9 mouse cellular contexts compared by ENCODE assay signal in genomic region chr17:23770493-23770892, GRCm38 (mm10). TPM values are rescaled to one million over a fixed set of nuclear protein-coding genes. Genes with fewer than 3 reads are reported as not detected.
DNase-seq lines count a peak whose midpoint lies in the region; ATAC-seq and TF ChIP-seq lines count a peak whose summit lies in the region.
"Had no signal": no experiment of that assay in that cellular context is flagged by ENCODE, and none has a peak within 500 bp of the region (broad histone marks: within the 10 kb centered on the region; RNA-seq: fewer than 3 reads in every experiment).

No protein-coding gene starts in this region.

- no peaks in the 10 kb centered on the region for H3K27me3 ChIP-seq in heart, embryonic 10.5 days (ENCODE audit: insufficient read depth, poor library complexity, severe bottlenecking)
- no peaks in the 10 kb centered on the region for H3K27me3 ChIP-seq in C2C12 (ENCODE audit: control insufficient read depth, insufficient read depth, insufficient read length)
- no peaks in the 10 kb centered on the region for H3K27me3 ChIP-seq in forebrain, embryonic 10.5 days (ENCODE audit: poor library complexity, severe bottlenecking)
- no peaks in the 10 kb centered on the region for H3K27me3 ChIP-seq in liver, embryonic 12.5 days (replicated peaks)

- H3ac ChIP-seq in C2C12 (ENCODE audit: control insufficient read depth, insufficient read length, low read depth) = no peak overlapping the region

- intact Hi-C loops in heart, postnatal 14 days (cut with DNase I) = loop anchor here (2.0 to 5.0 kb wide), 3 partner anchors 20 to 72 kb away; partner anchors contain the start of genes Prss32 and Prss41

- peak overlapping the region; percentile 92 for H3K9ac ChIP-seq in liver, embryonic 12.5 days

- peaks cover 7% of the 10 kb centered on the region for H3K79me3 ChIP-seq in C2C12 (ENCODE audit: low read depth)

- H3K4me2 ChIP-seq in liver, embryonic 12.5 days = peak overlapping the region; percentile 89

- H3K4me1 ChIP-seq in heart, embryonic 10.5 days = peaks cover 15% of the 10 kb centered on the region
- H3K4me1 ChIP-seq in forebrain, embryonic 10.5 days = peaks cover 27% of the 10 kb centered on the region
- peaks cover 21% of the 10 kb centered on the region for H3K4me1 ChIP-seq in liver, embryonic 12.5 days

- peaks cover 17% of the 10 kb centered on the region for H3K36me3 ChIP-seq in heart, embryonic 10.5 days
- H3K36me3 ChIP-seq in C2C12 (ENCODE audit: control insufficient read depth, insufficient read depth) = no peaks in the 10 kb centered on the region
- H3K36me3 ChIP-seq in forebrain, embryonic 10.5 days (replicated peaks) = peaks cover 41% of the 10 kb centered on the region
- H3K36me3 ChIP-seq in liver, embryonic 12.5 days = no peaks in the 10 kb centered on the region; the same call in 1 of the 2 replicates

- no peak for DNase-seq in heart, embryonic 10.5 days (ENCODE audit: low spot score)
- no peak for DNase-seq in heart, postnatal 14 days
- DNase-seq in forebrain, embryonic 10.5 days (ENCODE audit: extremely low spot score, low spot score) = no peak
- no peak for DNase-seq in thymus, adult 18-20 months
- DNase-seq in gastrocnemius, adult 8-10 months (ENCODE audit: low spot score in 2 of 2) = no peak
- DNase-seq in B cell, adult 2 months = no peak

- H3K79me2 ChIP-seq in C2C12 (ENCODE audit: control insufficient read depth, insufficient read depth) = peaks cover 18% of the 10 kb centered on the region

- H3K9me3 ChIP-seq in heart, embryonic 10.5 days = no peaks in the 10 kb centered on the region
- H3K9me3 ChIP-seq in forebrain, embryonic 10.5 days = no peaks in the 10 kb centered on the region
- H3K9me3 ChIP-seq in liver, embryonic 12.5 days (replicated peaks) = no peaks in the 10 kb centered on the region

- peak overlapping the region; percentile 95 for H3K27ac ChIP-seq in heart, embryonic 10.5 days
- peak overlapping the region; percentile 96 for H3K27ac ChIP-seq in forebrain, embryonic 10.5 days
- no peak overlapping the region for H3K27ac ChIP-seq in liver, embryonic 12.5 days

- TF ChIP-seq CTCF in C2C12 (IDR thresholded peaks at IDR 0.05; ENCODE audit: control insufficient read depth, insufficient read depth, insufficient read length) = no peak

- peak overlapping the region; percentile 84 for H3K4me3 ChIP-seq in heart, embryonic 10.5 days
- H3K4me3 ChIP-seq in C2C12 (ENCODE audit: insufficient read depth, poor library complexity, severe bottlenecking) = peak overlapping the region; percentile 52
- peak overlapping the region; percentile 83 for H3K4me3 ChIP-seq in forebrain, embryonic 10.5 days
- H3K4me3 ChIP-seq in liver, embryonic 12.5 days = peak overlapping the region; percentile 84

- ATAC-seq in liver, embryonic 12.5 days = no peak

- WGBS in heart, embryonic 10.5 days = 18% methylated on average over 2 of the region's 2 CpGs
- 11% methylated on average over 2 of the region's 2 CpGs for WGBS in forebrain, embryonic 10.5 days
- WGBS in liver, embryonic 12.5 days (ENCODE audit: insufficient replicate concordance) = 13% methylated on average over 2 of the region's 2 CpGs

TF ChIP-seq in C2C12, 6 proteins besides CTCF, POLR2A, EP300 and RAD21:
- TF ChIP-seq MYOG (IDR thresholded peaks at IDR 0.05; ENCODE audit: control insufficient read depth, extremely low read depth, insufficient read length) (no peak), MYOD1 (IDR thresholded peaks at IDR 0.05; ENCODE audit: control insufficient read depth, insufficient read length, low read depth) (no peak), MAX (IDR thresholded peaks at IDR 0.05) (no peak), CEBPB (IDR thresholded peaks at IDR 0.05; ENCODE audit: low read depth) (no peak), FOSL1 (IDR thresholded peaks at IDR 0.05; ENCODE audit: insufficient read depth, low read length, poor library complexity, severe bottlenecking) (no peak), USF1 (IDR thresholded peaks at IDR 0.05; ENCODE audit: low read depth) (no peak)

RNA-seq across cellular contexts. Expression of gene Flywch1, which starts 0.9 kb away (rescaled TPM):
- polyA plus RNA-seq in heart, embryonic 10.5 days (2016; fragmentation: Nextera tagmentation; extraction: Ambion mirVana) = 97.9 and 117 TPM in 2 replicates
- total RNA-seq in heart, postnatal 14 days (2021) = 10 to 100 TPM; 30.2 to 30.8 TPM
- polyA plus RNA-seq in C2C12 (2012; fragmentation: generic; extraction: Trizol) = 92.5 TPM
- 190 and 197 TPM in 2 replicates for polyA plus RNA-seq in forebrain, embryonic 10.5 days (2016; fragmentation: Nextera tagmentation; extraction: Ambion mirVana)
- 22.4 and 22.6 TPM in 2 replicates for polyA plus RNA-seq in liver, embryonic 12.5 days (2016; fragmentation: Nextera tagmentation; extraction: Ambion mirVana)
- 10 to 100 TPM; 48.7 to 63.8 (median 54.3) TPM for total RNA-seq in gastrocnemius, adult 8-10 months (2022)

RNA-seq across cellular contexts. Expression of gene Flywch2, which starts 15.4 kb away (rescaled TPM):
- polyA plus RNA-seq in heart, embryonic 10.5 days (2016; fragmentation: Nextera tagmentation; extraction: Ambion mirVana) = 9.0 and 20.3 TPM in 2 replicates
- 1 to 10 TPM; 1.6 TPM for total RNA-seq in heart, postnatal 14 days (2021)
- polyA plus RNA-seq in C2C12 (2012; fragmentation: generic; extraction: Trizol) = 0.27 TPM
- 23.8 and 25.0 TPM in 2 replicates for polyA plus RNA-seq in forebrain, embryonic 10.5 days (2016; fragmentation: Nextera tagmentation; extraction: Ambion mirVana)
- polyA plus RNA-seq in liver, embryonic 12.5 days (2016; fragmentation: Nextera tagmentation; extraction: Ambion mirVana) = 2.9 and 3.6 TPM in 2 replicates
- not detected for total RNA-seq in gastrocnemius, adult 8-10 months (2022)

RNA-seq across cellular contexts. Expression of gene Srrm2, which starts 19.8 kb away (rescaled TPM):
- polyA plus RNA-seq in heart, embryonic 10.5 days (2016; fragmentation: Nextera tagmentation; extraction: Ambion mirVana) = 342 and 505 TPM in 2 replicates
- total RNA-seq in heart, postnatal 14 days (2021) = 100 to 1,000 TPM; 192 to 227 TPM
- 63.8 TPM for polyA plus RNA-seq in C2C12 (2012; fragmentation: generic; extraction: Trizol)
- polyA plus RNA-seq in forebrain, embryonic 10.5 days (2016; fragmentation: Nextera tagmentation; extraction: Ambion mirVana) = 482 and 518 TPM in 2 replicates
- 334 and 339 TPM in 2 replicates for polyA plus RNA-seq in liver, embryonic 12.5 days (2016; fragmentation: Nextera tagmentation; extraction: Ambion mirVana)
- 100 to 1,000 TPM; 152 to 180 (median 170) TPM for total RNA-seq in gastrocnemius, adult 8-10 months (2022)

RNA-seq across cellular contexts. Expression of gene Kremen2, which starts 24.9 kb away (rescaled TPM):
- polyA plus RNA-seq in heart, embryonic 10.5 days (2016; fragmentation: Nextera tagmentation; extraction: Ambion mirVana) = 0.43 and 1.9 TPM in 2 replicates
- not detected for total RNA-seq in heart, postnatal 14 days (2021)
- 0.05 TPM for polyA plus RNA-seq in C2C12 (2012; fragmentation: generic; extraction: Trizol)
- 1.5 and 2.9 TPM in 2 replicates for polyA plus RNA-seq in forebrain, embryonic 10.5 days (2016; fragmentation: Nextera tagmentation; extraction: Ambion mirVana)
- 0.17 and 0.55 TPM in 2 replicates for polyA plus RNA-seq in liver, embryonic 12.5 days (2016; fragmentation: Nextera tagmentation; extraction: Ambion mirVana)
- total RNA-seq in gastrocnemius, adult 8-10 months (2022) = not detected
- total RNA-seq: common myeloid progenitor, adult 5-6 weeks had no signal

RNA-seq across cellular contexts. Expression of gene Paqr4, which starts 29.8 kb away (rescaled TPM):
- polyA plus RNA-seq in heart, embryonic 10.5 days (2016; fragmentation: Nextera tagmentation; extraction: Ambion mirVana) = 8.7 and 9.3 TPM in 2 replicates
- total RNA-seq in heart, postnatal 14 days (2021) = 10 to 100 TPM; 21.8 to 23.4 TPM
- 12.5 TPM for polyA plus RNA-seq in C2C12 (2012; fragmentation: generic; extraction: Trizol)
- 21.5 and 23.9 TPM in 2 replicates for polyA plus RNA-seq in forebrain, embryonic 10.5 days (2016; fragmentation: Nextera tagmentation; extraction: Ambion mirVana)
- polyA plus RNA-seq in liver, embryonic 12.5 days (2016; fragmentation: Nextera tagmentation; extraction: Ambion mirVana) = 7.4 and 8.4 TPM in 2 replicates
- total RNA-seq in gastrocnemius, adult 8-10 months (2022) = 1 to 10 TPM; 1.5 to 2.5 (median 1.9) TPM
